Mouse (Mus musculus) thymus, postnatal 14 days (tissue): ENCODE results near the gene Pla2g2c.

ENCODE experiments used
- DNase-seq: peaks from one replicate; pipeline ENCODE4 v3.0.0; 2021

Gene Pla2g2c

DNA sequence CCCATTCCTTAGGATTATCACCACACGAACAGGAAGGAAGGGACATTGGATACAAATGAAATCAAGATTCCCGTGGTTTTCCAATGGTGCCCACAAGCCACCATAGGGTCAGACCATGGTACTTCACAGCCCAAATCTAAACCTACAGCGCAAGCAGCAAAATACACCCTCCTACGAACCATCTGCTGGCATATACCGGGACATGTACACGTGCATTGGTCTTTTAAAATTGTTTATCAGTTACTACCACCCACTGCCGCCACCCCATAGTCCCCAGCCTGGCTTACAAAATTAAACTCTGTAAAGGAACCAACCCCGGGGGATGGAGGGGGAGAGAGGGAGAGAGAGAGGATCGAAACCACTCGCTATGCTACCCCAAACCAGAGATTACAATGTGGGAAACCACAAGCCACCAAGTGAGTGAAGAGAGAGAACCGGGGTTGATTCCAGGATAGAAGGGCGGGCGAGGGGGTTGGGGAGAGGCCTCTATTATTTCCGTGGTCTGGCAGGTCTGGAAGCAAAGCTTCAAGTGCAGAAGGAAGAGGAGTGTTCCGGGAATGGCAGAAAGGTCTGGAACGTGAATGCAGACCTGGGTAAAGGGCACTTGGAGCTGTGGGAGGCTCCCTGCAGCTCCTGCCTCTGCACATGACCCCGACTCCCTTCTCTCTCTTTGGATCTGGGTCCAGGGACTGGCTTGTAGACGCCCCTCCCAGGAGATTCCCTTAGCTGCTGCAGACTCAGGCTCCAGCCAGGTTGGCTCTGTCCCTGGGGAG is at the start of gene Pla2g2c:
Pla2g2c (plus strand) TSS at position 439 of the 773 bp plus-strand sequence.
- DNase-seq = peak; percentile 53

DNA sequence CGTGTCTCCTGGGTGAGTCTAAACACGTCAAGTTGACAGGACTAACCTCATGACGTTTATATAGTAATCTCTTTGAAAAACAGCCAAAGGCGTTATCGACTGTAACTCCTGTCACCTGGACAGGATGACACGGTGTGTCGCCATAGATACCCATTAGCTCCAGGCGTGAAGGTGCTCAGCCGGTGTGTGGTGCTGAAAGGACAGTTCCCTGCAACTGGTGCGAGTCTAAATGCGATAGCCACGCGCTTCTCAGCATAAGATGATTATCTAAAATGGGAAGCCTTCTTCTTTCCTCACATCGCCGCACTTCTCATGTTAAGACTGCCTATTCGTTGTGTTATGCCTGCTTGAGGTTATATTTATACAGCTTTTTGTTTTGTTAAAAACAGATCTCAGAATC is 48.1 kb upstream of the Pla2g2c start:
- peak; percentile 7 for DNase-seq

DNA sequence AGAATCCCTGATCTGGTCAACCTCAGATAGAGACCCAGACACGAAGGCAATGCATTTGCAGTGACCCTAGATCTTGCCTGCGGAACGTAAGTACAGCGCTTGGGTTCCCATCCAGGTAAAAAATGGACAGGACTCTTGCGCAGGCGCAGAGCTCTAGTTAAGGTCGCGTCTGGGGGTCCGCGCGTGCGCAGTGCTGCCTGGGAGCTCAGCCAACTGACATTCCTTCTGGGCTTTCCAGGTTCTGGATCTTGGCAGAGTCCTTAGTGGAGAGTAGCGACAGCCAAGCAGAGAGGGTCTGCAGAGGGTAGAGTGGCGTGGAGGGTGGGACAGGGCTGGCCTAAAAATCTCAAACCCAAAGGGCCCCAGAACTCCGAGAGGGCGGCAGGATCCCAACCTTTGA is 47.0 kb upstream of the Pla2g2c start:
- DNase-seq = no peak

GRCm38 (mm10) chr4:138680124-138680523 is 44.5 kb upstream of the Pla2g2c start:
- no peak for DNase-seq

DNA sequence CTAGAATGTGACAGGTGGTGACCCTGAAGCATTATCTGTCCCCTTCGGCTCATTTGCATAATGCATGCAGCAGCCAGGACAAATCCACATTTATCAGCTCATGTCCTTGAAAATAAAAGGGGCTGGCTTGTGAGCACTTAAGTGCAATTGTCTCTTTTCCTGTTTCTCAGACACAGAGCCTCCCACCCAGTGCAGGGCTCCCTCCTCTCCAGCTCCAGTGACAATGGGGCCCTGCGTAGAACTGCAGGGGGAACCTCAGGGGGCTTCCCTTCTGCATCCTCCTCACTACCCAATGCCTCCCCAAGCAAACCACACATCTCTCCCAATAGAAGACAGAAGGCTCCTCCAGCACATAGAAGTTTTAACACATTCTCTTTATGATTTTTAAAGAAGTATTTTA is 41.8 kb upstream of the Pla2g2c start:
- no peak for DNase-seq

DNA sequence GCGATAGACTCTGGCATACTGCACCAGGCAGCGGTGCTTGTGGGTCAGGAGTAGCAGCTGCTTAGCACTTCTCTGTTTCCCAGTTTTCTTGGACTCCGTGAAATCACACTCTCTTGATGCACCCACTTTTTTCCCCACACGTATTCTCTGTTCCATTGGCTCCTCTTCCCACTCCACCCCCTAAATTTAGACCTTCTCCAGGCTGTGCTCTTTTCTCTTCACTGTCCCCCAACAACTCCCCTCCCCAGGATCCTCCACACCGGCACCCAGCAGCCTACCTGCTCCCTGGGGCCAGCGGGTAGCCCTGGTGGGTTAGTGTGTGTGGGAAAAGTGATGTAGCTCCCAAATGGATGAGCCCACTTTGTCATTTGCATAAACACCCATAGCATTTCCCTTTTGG is 38.8 kb upstream of the Pla2g2c start:
- no peak for DNase-seq

- no peak for DNase-seq
Observed at GRCm38 (mm10) chr4:138689094-138689512, 35.5 kb upstream of the Pla2g2c start.

DNA sequence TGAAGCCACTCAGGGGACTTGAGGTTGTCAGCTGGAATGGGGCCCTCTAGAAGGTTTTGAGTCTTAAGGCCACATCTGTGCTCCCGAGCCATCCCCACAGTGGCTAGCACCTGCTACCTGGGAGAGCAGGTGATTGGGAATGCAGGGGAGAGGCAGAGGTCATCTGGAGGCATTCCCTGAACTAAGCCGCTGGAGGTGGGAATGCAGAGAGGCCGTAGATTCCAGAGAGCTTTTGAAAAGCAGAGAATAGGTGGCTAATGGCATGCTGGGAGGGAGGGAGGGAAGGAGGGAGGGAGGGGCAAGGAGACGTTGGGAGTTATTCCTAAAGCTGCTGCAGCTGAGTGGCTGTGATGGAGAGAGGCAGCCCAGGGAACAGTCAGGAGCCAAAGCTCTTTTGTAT is 34.0 kb upstream of the Pla2g2c start:
- DNase-seq = no peak

DNA sequence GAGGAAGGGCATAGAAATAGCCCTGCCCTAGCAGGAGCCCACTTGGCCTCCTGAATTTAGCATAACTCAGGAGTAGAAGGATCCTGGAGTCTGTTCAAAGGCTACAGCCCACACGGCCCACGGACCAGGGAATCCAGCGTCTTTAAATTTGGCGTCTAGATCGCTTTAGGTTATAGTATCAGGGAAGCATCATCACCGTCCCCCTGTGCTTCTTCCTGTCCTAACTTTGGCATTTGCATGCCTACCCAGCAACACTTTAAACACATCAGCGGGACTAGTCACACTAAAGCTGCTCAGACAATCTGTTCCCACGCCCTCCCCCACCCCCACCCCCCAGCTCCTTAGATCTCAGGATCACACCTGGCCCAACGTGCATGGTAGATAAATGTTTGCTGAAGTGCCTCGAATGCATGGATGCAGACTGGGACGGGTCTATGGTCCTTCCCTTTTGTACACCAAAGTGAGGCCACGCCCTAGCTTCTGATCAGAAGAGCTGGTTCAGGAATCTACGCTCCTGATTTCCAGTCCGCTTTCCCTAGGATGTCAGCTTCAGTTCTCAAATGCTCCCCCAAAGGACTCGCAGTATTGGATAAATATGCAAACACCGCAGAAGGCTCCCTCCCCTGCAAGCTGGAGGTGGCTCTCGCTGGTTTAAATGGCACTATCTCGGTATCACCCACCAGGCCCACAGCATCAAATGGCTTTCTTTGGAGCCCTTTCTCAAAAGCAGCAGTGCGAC is 33.0 kb upstream of the Pla2g2c start:
- no peak for DNase-seq

DNA sequence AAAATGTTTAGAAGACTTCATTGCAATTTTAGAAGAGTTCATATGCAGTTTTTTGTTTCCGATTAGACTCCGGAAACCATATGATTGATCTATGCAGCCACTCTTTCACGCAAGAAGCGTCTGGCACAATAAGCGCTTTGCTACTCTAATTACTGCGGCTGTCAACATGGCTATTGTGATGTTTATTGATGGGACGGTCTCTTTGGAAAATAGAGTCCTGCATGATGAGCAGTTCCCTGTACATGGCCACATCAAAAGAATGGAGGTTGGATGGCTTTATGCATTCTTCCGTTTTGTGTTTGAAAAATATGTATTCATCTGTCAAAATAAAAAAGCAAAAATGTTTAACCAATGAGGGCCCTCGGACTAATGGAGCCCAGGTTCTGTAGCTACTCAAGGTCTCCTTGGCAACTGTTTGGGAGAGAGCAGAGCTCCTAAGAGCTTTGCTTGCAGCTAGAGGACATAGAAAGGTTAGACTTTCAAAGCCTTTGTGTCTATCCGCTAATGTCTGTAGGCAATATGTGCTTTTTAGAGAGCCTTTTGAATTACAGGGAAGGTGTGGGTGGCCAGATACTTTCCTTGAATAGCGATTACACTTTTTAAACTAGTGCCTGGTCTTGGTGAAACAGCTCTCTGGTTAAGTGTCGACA is 31.4 kb upstream of the Pla2g2c start:
- DNase-seq = no peak

GRCm38 (mm10) chr4:138696720-138697119 is 27.9 kb upstream of the Pla2g2c start:
- no peak for DNase-seq

GRCm38 (mm10) chr4:138697166-138697860 is 27.3 kb upstream of the Pla2g2c start:
- no peak for DNase-seq

DNA sequence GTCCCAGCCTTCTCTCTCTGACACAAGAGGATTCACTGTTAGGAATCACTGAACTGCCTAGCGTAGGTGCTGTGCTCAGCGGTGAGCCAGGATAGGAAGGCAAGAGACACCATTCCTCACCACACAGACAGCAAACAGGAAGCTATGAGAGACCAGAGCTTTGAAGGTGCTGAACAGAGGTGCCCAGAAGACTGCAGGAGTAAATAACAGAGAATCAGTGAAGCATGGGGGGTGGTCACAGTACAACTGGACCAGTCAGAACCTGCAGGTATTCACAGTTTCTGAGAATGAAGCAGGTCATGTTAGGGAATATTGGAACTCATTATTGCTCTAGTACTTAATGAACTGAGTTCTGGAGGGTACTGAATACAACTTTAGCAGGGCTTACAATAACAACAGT is 26.3 kb upstream of the Pla2g2c start:
- no peak for DNase-seq

- DNase-seq = peak; percentile 44
Observed at GRCm38 (mm10) chr4:138700184-138700982, 24.2 kb upstream of the Pla2g2c start.

- DNase-seq = no peak
Observed at GRCm38 (mm10) chr4:138701111-138701510, 23.5 kb upstream of the Pla2g2c start.

- no peak for DNase-seq
Observed at GRCm38 (mm10) chr4:138702031-138702430, 22.6 kb upstream of the Pla2g2c start.

DNA sequence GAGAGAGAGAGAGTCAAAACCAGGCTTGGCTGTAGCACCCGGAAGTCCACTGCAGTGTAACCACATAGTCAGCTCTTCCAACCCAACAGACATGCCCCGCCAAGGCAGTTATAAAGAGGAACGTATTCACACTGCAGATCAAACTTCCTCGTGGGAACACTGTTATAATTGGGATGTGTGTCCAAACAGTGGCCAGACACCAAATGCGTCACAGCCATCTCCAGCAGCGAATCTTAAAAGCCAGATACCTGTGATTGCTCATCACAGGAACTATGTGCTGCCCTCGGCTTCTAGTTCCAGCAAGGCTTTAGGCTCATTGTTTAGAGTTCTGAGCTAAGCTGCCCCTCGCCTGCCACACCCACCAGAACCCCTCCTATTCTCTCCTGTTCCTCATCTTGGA is 22.1 kb upstream of the Pla2g2c start:
- no peak for DNase-seq

DNA sequence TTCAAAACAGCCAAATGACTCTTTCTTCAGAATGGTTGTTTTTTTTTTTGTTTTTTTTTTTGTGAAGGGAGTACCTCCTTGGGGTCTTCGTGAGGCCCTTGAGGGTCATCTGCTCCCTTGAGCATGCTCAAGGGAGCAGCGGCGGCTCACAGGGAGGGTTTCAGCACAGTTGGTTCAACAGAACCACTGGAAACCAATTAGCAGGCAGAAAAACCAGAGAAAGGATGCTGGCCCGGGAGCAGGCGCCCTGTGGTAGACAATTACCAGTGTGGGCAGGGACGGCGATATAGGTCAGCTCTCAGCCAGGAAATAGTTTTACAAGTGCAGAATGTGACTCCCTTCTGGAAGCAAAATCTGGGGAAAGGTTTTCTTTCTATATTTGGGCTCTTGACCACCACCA is 21.0 kb upstream of the Pla2g2c start:
- DNase-seq = no peak

DNA sequence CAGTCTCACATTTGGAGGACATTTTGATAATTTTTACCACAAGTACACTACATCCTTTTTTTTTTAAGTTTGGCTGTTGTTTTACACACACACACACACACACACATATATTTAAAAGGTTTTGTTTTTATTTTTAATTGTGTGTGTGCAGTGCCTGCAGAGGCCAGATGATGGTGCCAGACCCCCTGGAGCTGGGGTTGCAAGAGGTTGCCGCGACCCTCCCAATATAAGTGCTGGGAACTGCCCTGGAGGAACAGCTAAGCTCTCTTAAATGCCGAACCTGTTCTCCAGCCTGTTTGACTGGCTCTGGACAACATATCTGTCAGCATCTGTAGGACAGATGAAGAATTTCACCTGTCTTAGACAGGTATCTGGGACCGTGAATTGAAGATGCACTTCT is 20.4 kb upstream of the Pla2g2c start:
- DNase-seq = no peak

- DNase-seq = no peak
Observed at GRCm38 (mm10) chr4:138706620-138707019, 18.0 kb upstream of the Pla2g2c start.

GRCm38 (mm10) chr4:138708636-138709035 is 16.0 kb upstream of the Pla2g2c start:
- peak; percentile 83 for DNase-seq

GRCm38 (mm10) chr4:138709246-138709645 is 15.3 kb upstream of the Pla2g2c start:
- no peak for DNase-seq
